Mouse (Mus musculus) ovary, postnatal 14 days (tissue): ENCODE data around the gene Nf1.
A peak's percentile ranks its signal among the peaks of the same experiment; 100 is the strongest.
"Not testable (repeated sequence)": the region's sequence is repeated elsewhere in the genome, so short reads cannot be mapped to it uniquely, and the experiment has no call there.

ENCODE experiments used
- DNase-seq: peaks from one replicate; pipeline ENCODE4 v3.0.0; 2022; ENCODE audit warnings: low spot score

Nf1 gene

DNA sequence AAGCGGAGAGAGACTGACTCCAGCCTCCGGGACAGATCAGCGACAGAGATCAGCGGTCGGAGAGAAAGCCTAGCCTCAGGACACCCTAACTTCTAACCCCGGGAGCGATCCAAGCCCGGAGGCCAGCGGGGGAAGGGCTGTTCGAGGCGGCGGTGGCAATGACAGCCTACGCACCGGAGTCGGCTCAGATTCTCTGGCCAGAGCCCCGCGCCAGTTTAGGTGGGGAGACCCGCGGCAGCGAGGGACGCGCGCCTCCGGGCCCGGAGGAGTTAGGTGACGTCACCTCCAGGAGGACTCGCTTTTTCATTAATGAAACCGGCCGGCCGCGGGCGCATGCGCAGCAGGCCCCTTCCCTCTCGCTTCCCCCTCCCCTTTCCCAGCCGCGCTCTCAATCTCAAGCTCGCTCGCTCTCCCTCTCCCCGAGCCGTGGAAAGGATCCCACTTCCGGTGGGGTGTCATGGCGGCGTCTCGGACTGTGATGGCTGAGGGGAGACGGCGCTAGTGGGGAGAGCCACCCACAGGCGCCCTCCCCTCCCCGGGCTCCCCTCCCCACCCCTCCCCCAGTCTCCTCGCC lies at the start of gene Nf1:
Gene Nf1, plus strand, starts transcription at position 460 of the 574 bp plus-strand sequence.
- DNase-seq: peak; percentile 95

DNA sequence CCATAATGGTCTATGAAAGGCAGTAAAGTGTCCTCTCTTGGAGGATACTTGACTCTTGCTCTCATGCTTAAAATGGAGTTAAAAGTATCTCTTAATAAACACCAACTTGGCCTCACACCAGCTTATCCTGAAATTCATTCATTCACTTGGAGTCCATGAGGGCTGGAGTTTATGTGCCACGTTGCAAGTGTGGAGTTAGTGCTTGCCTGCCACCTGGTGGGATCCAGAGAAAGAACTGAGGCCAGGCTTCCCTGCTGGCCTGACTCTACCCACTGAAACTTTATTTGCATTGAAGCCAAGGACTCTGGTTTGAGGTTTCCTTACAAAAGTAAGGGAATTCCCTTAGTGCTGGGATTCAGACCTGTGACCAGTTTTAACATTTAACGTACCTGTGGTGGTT lies 49.0 kb upstream of the Nf1 start:
- DNase-seq: no peak

DNA sequence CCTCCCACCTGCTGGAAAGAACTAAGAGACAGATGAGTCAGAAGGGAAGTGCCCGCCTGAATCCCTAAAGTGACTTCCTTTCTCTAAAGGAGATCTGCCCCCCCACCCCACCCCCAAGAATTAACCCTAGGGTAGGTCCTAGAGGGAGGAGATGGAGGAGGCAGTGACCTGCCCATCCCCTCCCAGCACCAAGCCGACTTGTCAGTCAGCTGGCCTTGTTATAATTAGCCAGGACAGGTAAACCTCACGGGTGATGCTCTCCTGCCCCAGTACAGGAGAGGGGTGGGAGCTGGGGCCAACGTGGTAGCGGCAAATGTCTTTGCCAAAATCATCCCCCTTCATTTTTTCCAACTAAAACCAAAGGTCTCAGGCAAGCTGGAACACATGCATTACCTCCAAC lies 47.8 kb upstream of the Nf1 start:
- no peak for DNase-seq

DNA sequence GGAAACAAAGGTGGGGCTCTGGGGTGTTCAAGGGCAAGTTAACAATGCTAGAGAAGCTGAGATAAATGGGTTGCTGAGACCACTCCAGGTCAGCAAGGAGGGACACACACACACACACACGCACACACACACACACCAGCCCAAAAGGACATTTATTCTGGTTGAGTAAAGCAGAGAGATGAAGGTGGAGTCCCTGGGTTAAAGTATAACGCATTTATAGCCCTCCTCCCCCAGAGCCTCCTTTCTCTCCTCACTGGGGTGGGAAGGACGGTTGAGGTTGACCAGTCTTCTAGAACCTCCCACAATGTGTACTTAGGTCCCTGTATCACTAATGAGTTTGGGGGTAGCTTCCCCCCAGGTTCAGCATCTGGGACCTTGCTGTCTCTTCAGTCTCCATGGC lies 47.4 kb upstream of the Nf1 start:
- no peak for DNase-seq

DNA sequence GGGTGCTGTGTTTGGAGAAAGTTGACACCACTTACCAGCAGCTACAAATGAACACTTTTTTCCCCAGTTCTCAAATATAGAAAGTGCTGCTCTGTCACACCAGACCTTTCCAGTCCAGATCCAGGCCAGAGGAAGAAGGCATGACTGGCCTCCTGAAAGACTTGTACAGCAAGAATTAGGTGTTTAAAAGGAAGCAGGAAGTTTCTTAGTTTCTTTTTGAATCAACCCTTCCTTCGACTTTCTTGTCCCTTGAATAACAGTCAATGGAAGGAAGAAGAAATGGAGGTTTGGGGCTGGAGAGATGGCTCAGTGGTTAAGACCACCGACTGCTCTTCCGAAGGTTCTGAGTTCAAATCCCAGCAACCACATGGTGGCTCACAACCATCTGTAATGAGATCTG lies 46.5 kb upstream of the Nf1 start:
- DNase-seq: no peak

DNA sequence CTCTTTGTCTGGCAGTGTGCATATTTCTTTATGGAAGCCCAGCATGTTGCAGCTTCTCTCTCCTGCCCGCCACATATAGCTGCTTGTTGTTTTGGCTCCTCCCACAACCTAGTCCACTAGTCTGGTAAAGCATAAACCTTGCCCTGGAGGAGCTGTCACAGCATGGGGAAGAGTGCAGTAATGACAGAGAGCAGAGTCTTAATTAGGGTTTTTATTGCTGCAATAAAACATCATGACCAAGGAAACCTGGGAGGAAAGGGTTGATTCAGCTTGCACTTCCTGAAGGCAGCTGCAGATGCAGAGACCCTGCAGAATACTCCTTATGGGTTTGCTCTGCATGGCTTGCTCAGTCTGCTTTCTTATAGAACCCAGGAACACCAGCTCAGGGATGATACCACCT lies 45.5 kb upstream of the Nf1 start:
- no peak for DNase-seq

DNA sequence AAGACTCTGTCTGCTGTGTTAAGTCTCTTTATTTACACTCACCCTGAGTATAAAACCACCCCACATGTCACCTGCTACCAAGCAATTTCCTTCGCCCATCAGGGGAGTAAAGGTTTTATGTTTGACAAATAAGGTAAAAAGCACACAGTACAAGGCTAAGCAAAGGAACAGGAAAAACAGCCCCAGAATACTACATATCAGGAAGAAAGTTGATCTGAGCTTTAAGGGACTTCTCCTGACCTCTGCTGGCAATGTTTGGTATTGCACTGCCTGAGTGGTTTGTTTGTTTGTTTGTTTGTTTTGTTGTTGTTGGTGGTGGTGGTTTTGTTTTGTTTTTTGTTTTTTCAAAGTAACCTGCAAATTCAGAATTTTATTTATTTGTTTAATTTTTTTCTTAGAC lies 43.3 kb upstream of the Nf1 start:
- DNase-seq: peak; percentile 32

DNA sequence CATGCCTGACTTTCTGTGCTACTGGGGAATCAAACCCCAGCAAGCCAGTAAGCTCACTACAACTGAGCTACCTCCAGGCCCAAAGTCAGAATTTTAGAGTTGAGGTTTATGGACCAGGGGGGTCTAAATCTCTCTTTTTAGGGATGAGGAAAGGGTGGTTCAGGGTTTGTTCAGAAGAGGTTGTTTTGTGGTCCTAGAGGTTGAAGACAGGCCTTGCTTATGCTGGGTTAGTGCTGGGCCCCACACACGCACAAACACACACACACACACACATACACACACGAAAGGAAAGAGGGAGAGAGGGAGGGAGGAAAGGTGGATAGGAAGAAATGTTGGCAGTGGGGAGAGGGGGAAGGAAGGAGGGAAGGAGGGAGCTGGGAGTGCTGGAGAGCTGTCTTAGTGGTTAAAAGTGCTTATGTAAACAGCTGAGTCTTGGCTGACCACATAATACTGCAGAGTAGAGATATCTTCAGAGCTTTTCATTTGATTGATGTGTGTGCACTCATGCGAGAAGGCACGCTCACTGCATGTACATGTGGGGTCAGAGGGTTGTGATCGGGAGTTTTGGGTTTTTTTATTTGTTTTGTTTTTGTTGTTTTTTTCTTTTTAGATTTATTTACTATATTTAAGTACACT lies 42.5 kb upstream of the Nf1 start, which contains the start of gene Gm9964:
Gene Gm9964, minus strand, starts transcription at position 51 of the 636 bp plus-strand sequence.
- DNase-seq: no peak

DNA sequence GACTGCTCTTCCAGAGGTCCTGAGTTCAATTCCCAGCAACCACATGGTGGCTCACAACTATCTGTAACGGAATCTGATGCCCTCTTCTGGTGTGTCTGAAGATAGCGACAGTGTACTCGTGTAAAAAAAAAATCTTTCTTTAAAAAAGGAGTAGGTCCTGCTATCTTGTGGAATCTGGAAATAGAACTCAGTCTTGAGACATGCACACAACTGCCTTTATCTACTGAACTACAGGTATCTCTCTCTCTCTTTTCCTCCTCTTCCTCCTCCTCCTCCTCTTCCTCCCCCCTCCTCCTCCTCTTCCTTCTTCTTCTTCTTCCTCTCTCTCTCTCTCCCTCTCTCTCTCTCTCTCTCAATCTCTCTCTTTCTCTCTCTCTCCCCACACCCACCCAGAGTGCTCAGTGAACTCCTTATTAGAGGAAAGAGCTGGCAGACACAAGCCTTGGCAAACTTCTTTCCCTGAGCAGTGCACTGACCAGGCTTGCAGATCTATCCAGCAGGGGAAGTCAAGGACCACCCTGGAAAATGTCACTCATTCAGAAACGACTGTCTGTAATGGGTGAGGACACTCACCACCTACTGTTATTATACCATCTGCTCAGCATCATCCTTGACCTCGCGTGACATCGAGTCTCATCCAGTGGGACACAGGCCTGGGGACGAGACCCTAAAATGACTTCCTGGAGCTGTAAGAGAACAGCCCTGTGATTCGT lies 39.6 kb upstream of the Nf1 start:
- no peak for DNase-seq

DNA sequence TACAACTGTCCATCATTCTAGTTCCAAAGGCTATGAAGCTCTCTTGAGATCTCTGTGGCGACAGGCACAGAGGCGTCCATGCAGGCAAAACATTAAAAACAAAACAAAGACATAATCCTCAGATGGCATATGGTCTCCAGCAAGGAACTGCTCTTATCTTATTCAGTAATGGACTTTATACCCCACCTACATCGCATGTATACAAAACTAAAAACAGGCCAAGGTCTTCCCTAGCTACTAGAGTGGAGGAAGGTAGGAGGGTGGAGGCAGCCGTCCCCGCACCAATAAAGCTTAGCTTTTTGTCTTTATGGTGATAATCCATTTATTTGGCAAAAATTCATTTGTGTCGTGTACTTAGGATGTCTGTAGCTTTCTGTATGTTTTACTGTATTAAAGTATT lies 36.4 kb upstream of the Nf1 start:
- no peak for DNase-seq

DNA sequence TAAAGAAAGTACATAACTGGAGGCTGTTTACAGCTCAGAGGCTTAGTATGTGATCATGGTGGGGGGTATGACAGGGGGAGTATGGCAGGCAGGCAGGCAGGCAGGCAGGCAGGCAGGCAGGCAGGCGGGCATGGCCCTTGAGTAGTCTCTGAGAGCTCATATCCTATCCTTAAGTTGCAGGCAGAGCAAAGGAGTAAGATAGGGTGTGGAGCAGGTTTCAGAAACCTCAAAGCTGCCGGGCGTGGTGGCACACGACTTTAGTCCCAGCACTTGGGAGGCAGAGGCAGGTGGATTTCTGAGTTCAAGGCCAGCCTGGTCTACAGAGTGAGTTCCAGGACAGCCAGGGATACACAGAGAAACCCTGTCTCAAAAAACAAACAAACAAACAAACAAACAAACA lies 35.2 kb upstream of the Nf1 start:
- not testable (repeated sequence) for DNase-seq

DNA sequence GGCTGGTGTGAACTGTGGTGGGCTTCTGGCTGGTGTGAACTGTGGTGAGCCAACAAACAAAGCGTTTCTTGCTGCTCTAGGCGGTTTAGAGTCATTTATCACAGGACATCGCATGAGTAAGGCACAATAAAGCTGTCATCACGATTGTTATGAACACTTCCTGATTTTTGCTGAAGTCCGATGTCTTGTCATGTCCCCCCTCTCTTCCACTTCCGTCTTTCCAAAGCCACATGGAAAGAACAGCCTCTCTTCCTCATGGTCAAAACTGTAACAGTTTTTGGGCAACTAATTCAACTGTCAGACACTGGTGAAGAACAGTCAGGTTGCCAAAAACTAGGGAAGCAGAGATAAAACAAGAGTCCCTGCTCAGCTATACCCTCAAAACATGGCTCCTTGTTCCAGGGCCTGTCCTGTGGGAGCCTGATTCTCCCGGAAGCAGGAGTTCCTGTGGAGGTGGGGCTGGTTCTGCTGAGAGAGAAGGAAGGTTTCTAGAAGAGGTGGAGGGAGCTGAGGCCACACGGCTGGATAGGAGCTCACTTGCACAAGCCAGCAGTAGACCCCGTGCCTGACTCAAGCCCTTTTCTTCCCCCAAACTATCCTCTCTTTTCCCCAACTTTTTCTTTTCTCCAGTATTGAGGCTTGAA lies 33.7 kb upstream of the Nf1 start:
- no peak for DNase-seq

DNA sequence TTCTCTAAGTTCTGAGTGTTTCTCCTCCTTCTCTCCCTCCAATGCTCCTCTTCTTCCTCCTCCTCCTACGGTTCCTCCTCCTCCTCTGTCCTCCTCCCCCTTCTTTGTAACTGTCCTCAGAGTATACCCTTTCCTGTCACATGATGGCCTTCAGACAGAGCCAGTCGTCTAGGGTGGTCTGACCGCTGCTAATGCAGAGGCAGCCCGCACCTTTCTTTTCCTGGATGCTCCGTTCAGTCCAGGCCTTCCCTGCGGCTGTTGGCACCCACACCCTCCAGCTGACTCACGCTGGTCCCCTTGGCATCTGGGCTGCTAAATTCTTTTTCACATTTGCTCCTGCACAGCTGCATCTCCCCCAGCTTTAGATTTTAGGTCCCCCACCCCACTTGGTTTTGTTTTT lies 33.0 kb upstream of the Nf1 start:
- DNase-seq: no peak

DNA sequence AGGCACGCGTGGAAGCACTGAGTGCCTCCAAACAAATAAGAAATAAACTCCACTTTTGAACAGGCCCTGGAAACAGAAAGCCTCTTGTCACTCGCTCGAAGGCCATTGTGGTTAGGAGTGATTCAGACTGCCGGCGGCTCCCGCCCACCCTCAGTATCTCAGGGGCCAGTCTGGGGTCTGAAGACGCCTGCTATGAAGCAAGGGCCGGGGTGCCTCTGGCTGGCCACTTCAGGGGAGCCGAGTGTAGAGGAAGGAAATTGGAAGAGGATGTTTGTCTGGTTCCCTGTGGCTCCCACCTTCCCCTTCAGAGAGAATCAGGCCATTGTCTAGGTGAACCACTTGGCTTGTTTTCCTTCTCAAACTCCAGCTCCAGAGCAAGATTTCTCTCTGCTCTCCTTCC lies 32.5 kb upstream of the Nf1 start:
- DNase-seq: no peak

DNA sequence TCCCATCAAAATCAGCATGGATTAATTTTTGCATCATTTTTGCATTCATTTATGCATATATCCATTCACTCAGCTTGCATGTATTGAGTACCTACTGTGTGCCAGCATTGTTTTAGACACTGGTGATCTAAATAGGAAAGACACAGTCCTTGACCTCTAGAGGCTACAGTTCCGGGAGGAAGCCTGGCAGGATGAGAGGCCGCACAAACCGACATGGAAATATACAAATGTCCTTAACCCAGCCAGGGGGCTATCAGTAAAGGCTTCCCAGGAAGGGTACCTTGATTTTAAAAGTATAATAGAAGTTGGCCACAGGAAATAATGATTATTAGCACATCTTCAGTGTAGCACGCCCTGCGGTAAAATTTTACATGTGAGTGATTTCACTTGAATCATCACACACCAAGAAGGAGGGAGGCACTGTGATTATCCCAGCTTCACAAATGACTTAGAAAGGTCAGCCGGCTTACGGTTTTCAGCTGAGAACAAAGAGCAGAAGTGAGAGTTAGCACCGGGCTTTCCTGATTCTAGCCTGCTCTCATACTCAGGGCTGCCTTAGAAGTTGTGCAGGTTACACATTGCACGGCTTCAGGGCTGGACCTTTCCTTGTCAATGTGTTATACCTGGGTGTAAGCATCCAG lies 31.8 kb upstream of the Nf1 start:
- no peak for DNase-seq

DNA sequence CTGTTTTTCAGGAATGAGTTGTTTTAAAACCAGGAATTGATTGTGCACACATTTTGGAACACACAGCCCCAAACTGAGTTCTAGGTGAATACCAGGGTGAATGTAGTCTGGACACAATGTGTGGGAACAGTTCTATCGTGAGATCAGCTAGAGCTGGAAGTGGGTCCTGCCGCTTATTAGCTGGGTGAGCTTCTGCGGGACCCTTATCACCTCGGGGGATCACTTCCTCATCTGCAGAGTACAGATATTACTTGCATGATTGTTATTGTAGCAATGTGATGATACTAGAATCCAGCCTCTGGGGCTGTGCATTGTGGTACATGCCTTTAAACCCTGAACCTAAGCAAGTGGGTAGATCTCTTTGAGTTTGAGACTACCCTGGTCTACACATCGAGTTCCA lies 29.0 kb upstream of the Nf1 start:
- no peak for DNase-seq

DNA sequence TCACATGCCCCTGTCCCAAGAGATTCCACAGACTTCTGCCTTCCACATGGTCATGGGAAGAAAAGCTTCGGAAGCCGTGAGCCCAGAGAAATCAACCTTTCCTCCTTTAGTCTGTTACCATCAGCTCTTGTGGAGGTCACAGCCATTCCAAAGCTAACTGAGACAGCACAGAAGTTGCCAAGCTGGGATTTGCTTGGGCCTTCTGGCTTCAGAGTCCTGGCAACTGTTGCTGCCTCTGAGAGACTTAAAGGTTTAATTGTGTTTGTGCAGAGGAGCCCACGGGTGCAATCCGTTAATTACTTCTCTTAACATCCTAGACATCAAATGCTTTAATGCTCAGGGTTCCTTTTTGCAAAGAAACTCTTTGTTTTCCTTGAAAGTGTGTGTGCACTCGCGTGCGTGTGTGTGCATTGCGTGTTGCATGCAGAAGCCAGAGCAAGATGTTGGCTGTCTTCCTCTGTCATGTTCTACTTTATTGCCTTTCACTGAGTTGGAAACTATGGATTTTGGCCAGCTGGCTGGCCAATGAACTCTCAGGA lies 22.6 kb upstream of the Nf1 start:
- no peak for DNase-seq

DNA sequence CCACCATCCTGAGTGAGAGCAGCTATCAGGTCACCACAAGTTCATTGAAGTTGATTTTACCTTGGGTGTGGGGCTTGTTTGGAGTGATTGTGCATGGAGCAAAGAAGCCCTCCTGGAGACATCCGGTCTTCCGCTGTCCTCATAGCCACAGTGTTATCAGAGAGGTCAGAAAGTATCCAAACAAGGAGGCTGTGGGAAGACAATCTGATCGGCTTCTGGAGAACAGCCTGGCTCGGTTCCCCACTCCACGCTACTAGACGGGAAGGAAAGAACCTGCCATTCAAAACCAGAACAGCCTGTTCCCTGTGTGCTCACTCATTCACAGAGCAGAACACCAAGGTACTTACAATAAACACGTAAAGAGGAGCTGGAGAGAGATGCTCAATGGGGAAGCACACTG lies 19.7 kb upstream of the Nf1 start:
- no peak for DNase-seq

DNA sequence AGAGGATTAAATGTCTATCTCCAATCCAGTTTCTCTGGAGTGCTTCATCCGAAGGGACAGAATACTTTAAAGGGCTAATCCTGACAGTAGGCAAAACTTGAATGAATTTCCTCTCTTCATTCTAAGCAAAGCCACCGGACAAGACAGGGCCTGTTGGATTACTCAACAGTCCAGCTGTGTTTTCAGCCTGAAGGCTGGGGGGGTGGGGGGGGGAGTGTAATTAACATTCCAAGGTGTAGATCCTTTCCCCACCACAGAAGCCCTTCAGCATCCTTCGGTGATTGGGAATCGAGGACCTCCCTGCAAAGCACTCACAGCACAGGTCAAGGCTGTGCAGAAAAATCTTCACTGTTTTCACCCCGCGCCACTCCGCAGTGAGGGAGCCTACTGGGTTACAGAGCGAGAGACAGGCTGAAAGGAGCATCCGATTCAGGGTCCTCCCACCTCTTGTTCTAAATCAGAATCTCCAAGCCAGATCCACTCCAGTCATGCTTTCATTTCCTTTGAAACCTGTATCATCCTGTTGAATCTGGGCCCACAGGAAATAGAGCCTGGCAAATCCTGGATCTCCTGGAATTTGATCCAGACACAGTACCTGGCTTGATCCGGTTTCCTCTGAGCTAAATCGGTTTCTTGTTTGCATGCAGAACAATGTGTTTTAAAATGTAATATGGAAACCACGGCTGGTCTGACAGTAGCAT lies 15.4 kb upstream of the Nf1 start:
- no peak for DNase-seq

DNA sequence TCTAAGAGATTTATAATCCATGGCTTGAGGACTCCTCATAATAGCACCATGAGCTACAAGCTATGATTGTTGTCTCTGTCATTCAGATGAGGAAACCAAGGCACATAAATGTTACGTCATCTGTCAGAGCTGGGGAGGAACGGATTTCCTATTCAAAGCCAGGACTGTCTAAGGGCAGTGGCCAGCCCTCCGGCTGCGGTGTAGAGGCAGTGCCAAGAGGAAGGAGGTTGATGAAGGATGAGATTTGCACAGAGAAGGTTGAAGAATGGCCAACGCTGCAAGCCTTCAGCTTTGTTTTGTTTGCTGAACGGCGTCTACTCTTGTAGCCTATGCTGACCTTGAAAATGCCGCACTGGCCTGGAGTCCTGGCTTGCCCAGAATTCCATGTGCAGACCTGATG lies 13.8 kb upstream of the Nf1 start:
- no peak for DNase-seq

DNA sequence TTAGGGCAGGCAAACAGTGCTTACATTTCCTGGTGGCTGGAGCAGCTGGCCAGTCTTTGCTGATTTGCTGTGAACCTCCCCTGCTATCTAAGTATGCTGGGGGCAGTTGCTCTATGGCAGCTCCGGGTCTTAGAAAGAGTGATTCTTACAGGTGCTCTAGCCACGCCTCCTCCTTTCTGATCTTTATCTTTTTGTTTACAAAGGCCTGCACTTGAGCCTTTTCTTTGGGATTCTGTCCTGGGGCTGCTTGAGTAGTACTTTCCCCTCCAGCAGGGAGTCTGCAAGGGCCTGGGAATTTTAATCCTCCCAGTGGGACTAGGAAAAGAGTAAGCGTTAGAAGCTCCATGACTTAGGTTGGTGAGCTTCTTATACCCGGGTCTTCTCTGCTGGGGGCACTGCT lies 12.4 kb upstream of the Nf1 start:
- DNase-seq: no peak

DNA sequence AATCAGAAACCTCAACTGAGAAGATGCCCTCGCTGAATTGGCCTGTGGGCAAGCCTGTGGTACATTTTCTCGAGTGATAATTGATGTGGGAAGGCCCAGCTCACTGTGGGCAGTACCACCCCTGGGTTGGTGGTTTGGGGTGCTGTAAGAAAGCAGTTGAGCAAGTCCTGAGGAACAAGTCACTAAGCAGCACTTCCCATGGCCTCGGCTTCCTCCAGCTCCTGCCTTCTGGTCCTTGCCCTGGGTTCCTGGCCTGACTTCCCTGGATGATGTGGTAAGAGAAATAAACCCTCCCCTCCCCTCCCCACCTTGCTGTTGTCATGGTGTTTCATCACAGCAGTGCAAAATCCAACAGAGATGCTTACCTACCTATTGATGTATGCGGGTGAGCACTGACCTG lies 11.4 kb upstream of the Nf1 start:
- no peak for DNase-seq
